Mouse (Mus musculus) midbrain, embryonic 16.5 days (tissue): ENCODE results near the gene Erich3. TPM values are rescaled to one million over a fixed set of nuclear protein-coding genes. Genes with fewer than 3 reads are reported as not detected.

Experiments used
- ATAC-seq: fragments of 200-750 bp; cut with Nextera tagmentation; 2 replicates; pipeline ENCODE4 v1.8.0; 2017; ENCODE audit warnings: moderate TSS enrichment
- H3K27ac ChIP-seq: fragments of 300-500 bp; sonication (generic); 2 replicates; pipeline ENCODE4 v1.5.1; 2014; ENCODE audit warnings: mild to moderate bottlenecking, low read length, mixed read lengths
- H3K27me3 ChIP-seq: fragments of 300-500 bp; sonication (generic); 2 replicates; pipeline ENCODE4 v1.6.1; 2014; ENCODE audit warnings: low read depth, low read length, mixed read lengths; ENCODE audit not compliant: control insufficient read depth, insufficient read depth
- H3K36me3 ChIP-seq: fragments of 300-500 bp; sonication (generic); 2 replicates; pipeline ENCODE4 v1.6.1; 2014; ENCODE audit warnings: mild to moderate bottlenecking, low read length, moderate library complexity, mixed read lengths; ENCODE audit not compliant: control insufficient read depth, insufficient read depth
- H3K4me1 ChIP-seq: fragments of 300-500 bp; sonication (generic); 2 replicates; pipeline ENCODE4 v1.6.1; 2014; ENCODE audit warnings: mild to moderate bottlenecking, low read length, mixed read lengths; ENCODE audit not compliant: control insufficient read depth, insufficient read depth
- H3K4me2 ChIP-seq: fragments of 300-500 bp; sonication (generic); 2 replicates; pipeline ENCODE4 v1.6.1; 2014; ENCODE audit warnings: mild to moderate bottlenecking, low read length, mixed read lengths
- H3K4me3 ChIP-seq: fragments of 300-500 bp; sonication (generic); 2 replicates; pipeline ENCODE4 v1.5.1; 2014; ENCODE audit warnings: low read depth, mild to moderate bottlenecking, low read length, moderate library complexity, mixed read lengths
- H3K9ac ChIP-seq: fragments of 300-500 bp; sonication (generic); 2 replicates; pipeline ENCODE4 v1.6.1; 2014; ENCODE audit warnings: low read depth, low read length, mixed read lengths
- H3K9me3 ChIP-seq: fragments of 300-500 bp; sonication (generic); replicated peaks from 2 replicates; pipeline ENCODE4 v1.6.1; 2014; ENCODE audit warnings: mild to moderate bottlenecking, low read length, mixed read lengths; ENCODE audit not compliant: control insufficient read depth, poor library complexity, severe bottlenecking
- WGBS: fragments of 180-500 bp; shearing (Covaris S2); extraction: QIAGEN DNeasy Blood & Tissue Kit; methylation state at CpG from one replicate; pipeline ENCODE4 v1.1.7; 2014; 5-methylcytosine and 5-hydroxymethylcytosine counted together
- polyA plus RNA-seq: library from polyadenylated mRNA; unstranded; fragments of >200 nt; fragmentation: Nextera tagmentation; extraction: Ambion mirVana; gene quantifications from 2 replicates; pipeline ENCODE4 v1.2.1, GENCODE M21; 2015

The Erich3 gene
- polyA plus RNA-seq, 1 experiment from 2014 or later: 3.3 TPM

- Histone ChIP-seq H3K27ac (peak overlapping the region; percentile 72), H3K4me3 (no peak overlapping the region), H3K36me3 (no peaks in the 10 kb centered on the region), H3K27me3 (no peaks in the 10 kb centered on the region), H3K4me1 (peaks cover 36% of the 10 kb centered on the region), H3K9me3 (no peaks in the 10 kb centered on the region), H3K9ac (no peak overlapping the region), H3K4me2 (no peak overlapping the region)
- ATAC-seq: no peak
- WGBS: 51% methylated on average over 7 of the region's 7 CpGs
Observed at GRCm38 (mm10) chr3:154810273-154810870, 146.7 kb downstream of the Erich3 start.

- peak; percentile 22; the same call in 1 of the 2 replicates for ATAC-seq
Observed at GRCm38 (mm10) chr3:154811281-154811680, 147.6 kb downstream of the Erich3 start.

GRCm38 (mm10) chr3:154811833-154812232, 148.2 kb downstream of the Erich3 start:
- no peaks in the 10 kb centered on the region for H3K27me3 ChIP-seq
- H3K27ac ChIP-seq: peak overlapping the region; percentile 64; the same call in 1 of the 2 replicates
- no peak for ATAC-seq
- no peak overlapping the region for H3K9ac ChIP-seq
- H3K4me1 ChIP-seq: peaks cover 37% of the 10 kb centered on the region
- H3K36me3 ChIP-seq: no peaks in the 10 kb centered on the region
- no peaks in the 10 kb centered on the region for H3K9me3 ChIP-seq
- WGBS: 74% methylated on average over 9 of the region's 9 CpGs
- no peak overlapping the region for H3K4me3 ChIP-seq
- H3K4me2 ChIP-seq: no peak overlapping the region

More at GRCm38 (mm10) chr3:154811281-154811680, 147.6 kb downstream of the Erich3 start:
- no peaks in the 10 kb centered on the region for H3K27me3 ChIP-seq
- H3K4me2 ChIP-seq: no peak overlapping the region
- WGBS: 16% methylated on average over 9 of the region's 9 CpGs
- no peaks in the 10 kb centered on the region for H3K9me3 ChIP-seq
- H3K36me3 ChIP-seq: no peaks in the 10 kb centered on the region
- peaks cover 38% of the 10 kb centered on the region for H3K4me1 ChIP-seq
- no peak overlapping the region for H3K4me3 ChIP-seq
- H3K27ac ChIP-seq: peak overlapping the region; percentile 64
- peak overlapping the region; percentile 50; the same call in 1 of the 2 replicates for H3K9ac ChIP-seq

- no peak for ATAC-seq
- H3K4me3 ChIP-seq: no peak overlapping the region
- WGBS: 65% methylated on average over 1 of the region's 1 CpGs
Observed at GRCm38 (mm10) chr3:154812893-154813292, 149.2 kb downstream of the Erich3 start.

GRCm38 (mm10) chr3:154815606-154816005, 151.9 kb downstream of the Erich3 start:
- Histone ChIP-seq H3K27ac (peak overlapping the region; percentile 77), H3K4me3 (no peak overlapping the region)
- ATAC-seq: no peak

More at GRCm38 (mm10) chr3:154812893-154813292, 149.2 kb downstream of the Erich3 start:
- Histone ChIP-seq H3K27me3 (no peaks in the 10 kb centered on the region), H3K4me1 (peaks cover 42% of the 10 kb centered on the region), H3K9ac (no peak overlapping the region), H3K27ac (no peak overlapping the region), H3K4me2 (no peak overlapping the region), H3K9me3 (no peaks in the 10 kb centered on the region), H3K36me3 (no peaks in the 10 kb centered on the region)

GRCm38 (mm10) chr3:154816231-154816630, 152.6 kb downstream of the Erich3 start:
- peak overlapping the region; percentile 77 for H3K27ac ChIP-seq
- H3K4me2 ChIP-seq: no peak overlapping the region
- H3K4me1 ChIP-seq: peaks cover 31% of the 10 kb centered on the region
- H3K9me3 ChIP-seq: no peaks in the 10 kb centered on the region
- WGBS: 50% methylated on average over 3 of the region's 3 CpGs
- no peaks in the 10 kb centered on the region for H3K27me3 ChIP-seq
- ATAC-seq: 0 out of 2 replicates have a peak, but pooled peaks have one; percentile 2
- no peaks in the 10 kb centered on the region for H3K36me3 ChIP-seq
- no peak overlapping the region for H3K4me3 ChIP-seq
- H3K9ac ChIP-seq: no peak overlapping the region

More at GRCm38 (mm10) chr3:154815606-154816005, 151.9 kb downstream of the Erich3 start:
- peaks cover 37% of the 10 kb centered on the region for H3K4me1 ChIP-seq
- no peak overlapping the region for H3K9ac ChIP-seq
- no peaks in the 10 kb centered on the region for H3K36me3 ChIP-seq
- H3K27me3 ChIP-seq: no peaks in the 10 kb centered on the region
- WGBS: 53% methylated on average over 2 of the region's 2 CpGs
- H3K9me3 ChIP-seq: no peaks in the 10 kb centered on the region
- H3K4me2 ChIP-seq: no peak overlapping the region

GRCm38 (mm10) chr3:154816801-154817625, 153.4 kb downstream of the Erich3 start:
- Histone ChIP-seq H3K27ac (peak overlapping the region; percentile 77), H3K4me1 (peaks cover 25% of the 10 kb centered on the region), H3K9me3 (no peaks in the 10 kb centered on the region), H3K27me3 (no peaks in the 10 kb centered on the region), H3K9ac (peak overlapping the region; percentile 28; the same call in 1 of the 2 replicates), H3K36me3 (no peaks in the 10 kb centered on the region), H3K4me2 (peak overlapping the region; percentile 47), H3K4me3 (peak overlapping the region; percentile 14; the same call in 1 of the 2 replicates)
- 10% methylated on average over 19 of the region's 19 CpGs for WGBS
- ATAC-seq: peak; percentile 96
